Mouse (Mus musculus): ENCODE data around the gene Mllt6. TPM values are rescaled to one million over a fixed set of nuclear protein-coding genes. Genes with fewer than 3 reads are reported as not detected.
A peak's percentile ranks its signal among the peaks of the same experiment; 100 is the strongest.
"Not testable (repeated sequence)": the region's sequence is repeated elsewhere in the genome, so short reads cannot be mapped to it uniquely, and the experiment has no call there.

Gene Mllt6
- total RNA-seq, 1 experiment from 2014 or later, result 34.4 TPM

DNA sequence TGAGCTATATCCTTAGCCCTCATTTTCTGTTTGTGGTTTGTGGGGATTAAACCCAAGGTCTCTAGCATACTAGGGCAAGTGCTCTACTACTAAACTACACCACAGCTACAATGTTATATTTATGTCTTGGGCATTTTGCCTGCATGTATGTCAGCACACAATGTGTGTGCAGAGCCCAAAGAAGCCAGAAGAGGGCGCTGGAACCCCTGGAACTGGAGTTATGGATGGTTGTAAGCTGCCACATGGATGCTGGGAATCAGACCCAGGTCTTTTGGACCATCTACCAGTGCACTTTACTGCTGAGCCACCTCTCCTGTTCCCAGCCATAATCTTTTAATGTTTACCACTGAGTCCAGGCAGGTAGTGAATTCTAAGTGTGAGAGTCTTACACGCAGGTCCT lies 20.5 kb upstream of the Mllt6 start:
- ATAC-seq (replicated peaks; ENCODE audit: insufficient number of reproducible peaks, low FRiP score, low TSS enrichment, poor library complexity, severe bottlenecking), result no peak

DNA sequence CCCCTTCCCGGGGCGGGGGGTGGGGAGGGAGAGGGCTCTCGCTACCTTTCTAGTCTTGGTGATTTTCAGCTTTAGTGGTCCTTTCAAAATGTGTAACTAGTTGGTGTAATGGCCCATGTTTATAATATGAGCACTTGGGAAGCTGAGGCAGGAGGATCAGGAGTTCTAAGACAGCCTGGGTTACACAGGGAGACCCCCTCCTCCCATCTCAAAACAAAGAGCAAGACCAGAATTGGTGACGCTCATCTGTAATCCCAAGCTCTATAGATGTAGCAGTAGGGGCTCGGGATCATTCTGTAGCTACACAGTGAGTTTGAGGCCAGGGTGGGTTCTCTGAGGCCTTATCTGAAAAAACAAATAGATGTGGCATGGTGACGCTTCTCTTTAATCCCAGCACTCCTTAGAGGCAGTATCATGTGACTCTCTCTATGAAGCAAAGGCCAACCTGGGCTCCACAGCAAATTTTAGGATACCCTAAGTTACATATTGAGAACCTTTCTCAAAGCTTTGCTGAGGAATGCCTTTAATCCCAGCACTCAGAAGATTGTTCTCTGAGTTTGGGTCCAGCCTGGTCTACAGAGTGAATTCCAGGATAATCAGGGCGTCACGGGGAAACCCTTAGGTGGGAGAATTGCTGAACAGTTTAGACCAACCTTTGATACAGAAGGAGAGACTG lies 19.7 kb upstream of the Mllt6 start:
- no peak for ATAC-seq (replicated peaks; ENCODE audit: insufficient number of reproducible peaks, low FRiP score, low TSS enrichment, poor library complexity, severe bottlenecking)

DNA sequence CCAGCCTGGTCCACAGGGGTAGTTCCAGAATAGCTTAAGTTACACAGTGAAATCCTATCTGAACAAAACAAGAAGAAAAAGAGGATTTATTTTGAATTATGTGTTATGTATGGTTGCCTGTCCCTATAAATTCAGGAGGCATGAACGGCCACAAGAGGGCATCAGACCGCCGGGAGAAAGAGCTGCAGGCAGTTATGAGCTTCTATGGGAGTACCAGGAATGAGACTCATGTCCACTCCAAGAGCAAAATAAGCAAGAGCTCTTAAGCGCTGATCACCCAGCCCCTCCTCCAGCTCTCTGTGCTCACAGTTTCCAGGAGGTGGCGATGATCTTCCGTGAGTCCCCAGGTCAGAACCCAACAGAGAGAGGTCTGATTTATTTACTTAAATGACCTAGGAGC lies 18.4 kb upstream of the Mllt6 start:
- ATAC-seq (replicated peaks; ENCODE audit: insufficient number of reproducible peaks, low FRiP score, low TSS enrichment, poor library complexity, severe bottlenecking), result peak; percentile 86

- not testable (repeated sequence) for ATAC-seq (replicated peaks; ENCODE audit: insufficient number of reproducible peaks, low FRiP score, low TSS enrichment, poor library complexity, severe bottlenecking)
These were observed 14.7 kb upstream of the Mllt6 start for GRCm38 (mm10) chr11:97648541-97648940.

GRCm38 (mm10) chr11:97650341-97650740 lies 12.9 kb upstream of the Mllt6 start:
- ATAC-seq (replicated peaks; ENCODE audit: insufficient number of reproducible peaks, low FRiP score, low TSS enrichment, poor library complexity, severe bottlenecking), result no peak

DNA sequence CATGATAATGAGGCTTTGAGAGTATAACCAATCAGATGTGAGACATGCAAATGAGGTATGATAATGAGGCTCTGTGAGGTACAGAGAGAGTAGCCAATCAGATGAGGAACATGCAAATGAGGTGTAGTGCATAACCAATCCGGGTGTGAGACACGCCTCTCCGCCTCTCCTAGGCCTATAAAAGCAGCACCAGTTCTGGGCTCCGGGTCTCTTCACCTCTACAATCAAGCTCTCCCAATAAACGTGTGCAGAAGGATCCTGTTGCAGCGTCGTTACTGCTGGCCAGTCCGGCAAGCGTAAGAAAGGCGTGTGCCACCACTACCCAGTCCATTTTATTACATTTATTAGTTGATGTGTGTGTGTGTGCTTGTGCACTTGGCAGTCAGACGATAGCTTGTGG lies 9.8 kb upstream of the Mllt6 start:
- not testable (repeated sequence) for ATAC-seq (replicated peaks; ENCODE audit: insufficient number of reproducible peaks, low FRiP score, low TSS enrichment, poor library complexity, severe bottlenecking)

DNA sequence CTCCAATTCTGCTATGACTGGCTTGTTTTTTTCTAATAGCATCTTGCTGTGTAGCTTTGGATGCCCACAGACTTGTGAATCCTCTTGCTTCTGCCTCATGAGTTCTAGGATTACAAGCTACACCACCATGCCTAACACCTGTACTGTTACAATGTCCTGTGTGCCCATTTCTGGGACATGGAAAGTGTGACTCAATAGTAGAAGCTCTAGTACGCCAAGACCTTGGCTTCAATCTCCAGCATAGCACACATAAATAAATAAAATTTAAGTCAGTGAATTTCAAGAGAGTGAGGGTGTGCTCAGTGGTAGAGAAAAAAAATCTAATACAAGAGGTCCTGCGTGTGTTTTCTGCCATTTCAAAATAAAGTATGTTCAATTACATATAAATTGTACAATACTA lies 9.0 kb upstream of the Mllt6 start:
- no peak for ATAC-seq (replicated peaks; ENCODE audit: insufficient number of reproducible peaks, low FRiP score, low TSS enrichment, poor library complexity, severe bottlenecking)

- ATAC-seq (replicated peaks; ENCODE audit: insufficient number of reproducible peaks, low FRiP score, low TSS enrichment, poor library complexity, severe bottlenecking), result no peak
These were observed 6.8 kb upstream of the Mllt6 start for GRCm38 (mm10) chr11:97656269-97656971.

GRCm38 (mm10) chr11:97657184-97657945 lies 5.8 kb upstream of the Mllt6 start:
- ATAC-seq (replicated peaks; ENCODE audit: insufficient number of reproducible peaks, low FRiP score, low TSS enrichment, poor library complexity, severe bottlenecking), result no peak

- not testable (repeated sequence) for ATAC-seq (replicated peaks; ENCODE audit: insufficient number of reproducible peaks, low FRiP score, low TSS enrichment, poor library complexity, severe bottlenecking)
These were observed 5.2 kb upstream of the Mllt6 start for GRCm38 (mm10) chr11:97657967-97658366.

GRCm38 (mm10) chr11:97658751-97659266 lies 4.4 kb upstream of the Mllt6 start:
- no peak for ATAC-seq (replicated peaks; ENCODE audit: insufficient number of reproducible peaks, low FRiP score, low TSS enrichment, poor library complexity, severe bottlenecking)

- ATAC-seq (replicated peaks; ENCODE audit: insufficient number of reproducible peaks, low FRiP score, low TSS enrichment, poor library complexity, severe bottlenecking), result peak; percentile 77
These were observed 3.8 kb upstream of the Mllt6 start for GRCm38 (mm10) chr11:97659267-97659989.

- no peak; the same call in 1 of the 2 replicates for ATAC-seq (replicated peaks; ENCODE audit: insufficient number of reproducible peaks, low FRiP score, low TSS enrichment, poor library complexity, severe bottlenecking)
These were observed 3.1 kb upstream of the Mllt6 start for GRCm38 (mm10) chr11:97659990-97660714.

DNA sequence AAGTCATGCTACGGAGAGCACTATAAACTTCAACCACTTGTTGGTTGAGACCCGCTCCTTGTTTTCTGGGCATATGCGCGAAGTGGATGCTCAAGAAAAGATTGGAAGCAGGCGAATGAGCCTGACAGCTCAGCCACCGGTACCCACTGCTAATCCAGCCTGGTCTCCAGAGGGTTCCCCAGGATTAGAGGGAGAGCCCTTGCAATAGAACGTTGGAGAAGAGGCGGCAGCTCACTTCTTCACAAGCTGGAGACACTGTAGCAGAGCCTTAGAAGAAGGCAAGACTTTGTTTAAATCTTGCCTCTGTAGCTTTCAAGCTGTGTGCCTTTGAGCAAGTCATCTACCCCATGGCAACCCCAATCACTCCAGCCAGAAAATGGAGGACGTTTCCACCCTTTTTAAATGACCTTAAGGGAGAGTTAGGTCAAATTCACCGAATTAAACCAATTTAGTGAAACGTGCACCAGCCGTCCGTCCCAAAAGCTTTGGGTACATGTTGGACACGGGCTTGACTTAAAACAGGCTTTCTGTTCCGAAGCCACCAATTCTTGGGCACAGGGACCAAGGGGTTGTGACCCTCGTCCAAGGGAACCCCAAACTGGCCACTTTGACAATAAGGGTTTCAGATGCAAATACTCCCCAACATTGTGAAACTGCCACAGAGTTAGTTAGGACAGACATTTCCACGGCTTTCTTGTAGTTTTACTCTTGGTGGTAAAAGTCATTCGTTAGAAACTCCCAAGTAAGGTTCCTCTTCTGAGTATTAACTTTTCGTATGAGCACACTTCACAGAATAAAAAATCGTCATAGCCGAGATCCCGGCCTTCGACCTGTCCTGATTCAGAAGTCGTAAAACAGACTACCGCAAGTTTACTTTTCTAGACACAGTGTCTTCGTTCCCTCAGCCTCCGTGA lies 2.2 kb upstream of the Mllt6 start:
- no peak for ATAC-seq (replicated peaks; ENCODE audit: insufficient number of reproducible peaks, low FRiP score, low TSS enrichment, poor library complexity, severe bottlenecking)

GRCm38 (mm10) chr11:97661648-97662133 lies 1.5 kb upstream of the Mllt6 start:
- no peak for ATAC-seq (replicated peaks; ENCODE audit: insufficient number of reproducible peaks, low FRiP score, low TSS enrichment, poor library complexity, severe bottlenecking)

DNA sequence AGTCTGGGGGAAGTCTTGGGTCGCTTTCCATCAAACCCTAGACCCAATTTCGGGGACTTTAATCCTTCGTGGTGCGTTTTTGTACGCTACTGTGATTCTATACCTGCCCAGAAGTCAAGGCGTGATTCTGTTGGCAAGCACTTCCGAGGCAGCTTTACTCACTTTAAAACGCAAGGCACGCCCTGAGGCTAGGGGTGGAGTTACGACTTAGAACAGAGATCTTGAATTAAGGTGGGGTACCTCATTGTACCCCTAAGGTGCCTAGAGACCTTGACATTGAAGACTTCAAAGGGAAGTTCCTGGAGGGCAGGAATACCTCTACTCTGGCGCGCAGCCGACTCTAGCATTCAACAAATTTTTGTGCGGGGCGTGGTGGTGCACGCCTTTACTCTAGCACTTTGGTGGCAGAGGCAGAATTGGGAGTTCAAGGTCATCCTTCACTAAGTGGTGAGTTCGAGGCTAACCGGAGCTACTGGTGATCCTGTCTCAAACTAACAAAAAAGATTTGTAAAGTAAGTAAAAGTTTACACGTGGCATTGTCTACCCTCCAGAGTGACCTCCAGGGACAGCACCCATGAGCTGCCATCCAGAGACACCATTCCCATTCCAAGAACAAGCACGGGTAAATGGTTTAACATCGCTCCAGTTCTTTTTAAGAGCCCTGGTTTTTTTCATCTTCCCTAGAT lies 864 bp upstream of the Mllt6 start:
- ATAC-seq (replicated peaks; ENCODE audit: insufficient number of reproducible peaks, low FRiP score, low TSS enrichment, poor library complexity, severe bottlenecking), result no peak
